Mouse (Mus musculus): ENCODE measurements around the gene Mcl1.
"Not testable (repeated sequence)": the region's sequence is repeated elsewhere in the genome, so short reads cannot be mapped to it uniquely, and the experiment has no call there.

The Mcl1 gene

DNA sequence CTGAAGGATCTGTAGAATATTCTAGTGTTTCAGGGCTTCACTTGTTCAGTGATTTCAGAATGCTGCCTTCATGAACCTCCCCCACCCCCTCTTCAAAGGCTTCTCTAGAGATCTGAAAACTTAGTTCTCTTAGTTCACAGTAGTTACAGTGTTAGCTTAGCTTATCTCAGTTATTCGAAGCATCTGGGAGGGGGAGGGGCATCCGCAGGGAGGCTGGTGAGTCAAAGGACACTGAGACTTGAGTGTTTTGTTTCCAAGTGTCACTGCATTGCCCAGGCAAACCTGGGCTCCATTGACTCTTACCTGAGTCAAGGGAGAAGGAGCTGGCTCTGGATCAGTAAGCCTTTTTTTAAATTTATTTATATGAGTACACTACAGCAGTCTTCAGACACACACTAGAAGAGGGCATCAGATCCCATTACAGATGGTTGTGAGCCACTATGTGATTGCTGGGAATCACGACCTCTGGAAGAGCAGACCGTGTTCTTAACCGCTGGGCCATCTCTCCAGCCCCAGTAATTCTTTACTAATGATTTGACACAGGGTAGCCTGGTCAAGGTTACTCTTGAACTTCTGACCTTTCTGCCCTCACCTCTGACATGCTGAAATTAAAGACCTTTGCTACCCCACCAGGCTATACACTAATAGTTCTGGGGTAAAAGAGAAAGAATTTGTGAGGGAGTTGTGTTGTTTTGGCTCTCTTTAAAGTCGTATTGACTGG, 7.7 kb downstream of the Mcl1 start:
- peak; percentile 65 for DNase-seq (ENCODE audit: low spot score)

DNA sequence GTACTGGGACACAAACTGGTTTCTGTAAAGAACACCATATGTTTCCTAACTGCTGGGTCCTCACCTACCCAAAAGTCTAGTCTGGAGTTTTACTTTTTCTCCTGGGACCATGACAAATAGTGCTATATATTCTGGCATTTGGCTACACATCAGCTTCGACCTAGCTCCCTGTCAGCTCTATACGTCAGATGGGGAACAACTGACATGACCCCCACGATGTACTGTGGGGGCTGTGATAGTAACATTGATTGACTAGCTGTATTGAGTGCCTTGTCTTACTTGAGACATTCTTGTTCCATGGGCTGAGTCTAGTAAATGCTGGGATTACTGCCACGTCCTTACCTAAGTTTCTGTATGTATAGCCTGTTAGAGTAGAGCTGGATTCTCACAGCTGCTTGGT, 8.9 kb downstream of the Mcl1 start:
- no peak for DNase-seq (ENCODE audit: low spot score)

DNA sequence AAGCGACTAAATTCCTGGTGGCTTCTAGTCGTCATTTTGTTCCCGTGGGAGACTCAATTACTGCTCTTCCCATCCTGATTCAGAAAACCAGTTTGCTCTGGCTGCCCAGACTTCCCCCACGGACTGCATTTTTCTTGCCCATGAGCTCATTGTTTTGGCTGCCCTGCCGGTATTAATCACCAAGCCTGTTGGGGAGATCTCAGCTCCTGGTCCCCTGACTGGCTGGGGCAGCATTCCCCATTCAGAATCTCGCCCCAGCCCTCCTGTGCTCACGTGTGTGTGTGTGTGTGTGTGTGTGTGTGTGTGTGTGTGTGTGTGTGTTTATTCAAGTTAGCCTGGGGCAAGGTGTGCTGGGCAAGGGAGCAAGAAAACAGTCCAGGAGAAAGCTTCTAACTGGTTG, 9.4 kb downstream of the Mcl1 start:
- no peak for DNase-seq (ENCODE audit: low spot score)

DNA sequence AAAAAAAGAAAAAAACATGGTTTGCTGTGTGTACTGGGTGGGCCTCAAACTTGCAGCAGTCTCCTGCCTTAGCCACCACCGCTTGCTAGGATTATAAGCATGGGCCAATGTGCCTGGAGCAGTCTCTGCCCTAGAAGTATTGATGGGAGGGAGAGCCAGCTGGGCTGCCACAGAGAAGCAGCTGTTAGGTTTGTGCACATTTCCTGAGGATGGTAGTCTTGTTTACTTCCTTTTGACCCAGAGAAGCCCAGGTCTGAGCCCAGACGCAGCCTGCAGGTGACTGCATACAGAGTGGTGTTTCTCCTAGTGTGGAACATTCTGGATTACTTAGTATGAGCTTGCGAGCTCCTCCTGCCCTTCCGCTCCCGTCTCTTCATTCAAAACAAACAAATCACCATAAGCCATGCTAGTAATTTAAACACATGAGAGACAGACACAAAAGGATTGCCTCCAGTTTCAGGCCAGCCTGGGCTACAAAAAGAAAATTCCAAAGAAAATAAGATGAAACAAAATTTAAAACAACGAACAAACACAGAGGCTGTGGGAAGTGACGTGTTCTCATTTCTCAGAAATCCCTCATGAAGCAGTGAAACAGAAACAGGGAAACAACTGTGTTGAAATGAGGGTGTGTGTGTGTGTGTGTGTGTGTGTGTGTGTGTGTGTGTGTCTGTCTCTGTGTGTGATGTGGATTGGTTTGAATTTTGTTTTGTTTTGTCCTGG, 10.2 kb downstream of the Mcl1 start:
- no peak for DNase-seq (ENCODE audit: low spot score)

DNA sequence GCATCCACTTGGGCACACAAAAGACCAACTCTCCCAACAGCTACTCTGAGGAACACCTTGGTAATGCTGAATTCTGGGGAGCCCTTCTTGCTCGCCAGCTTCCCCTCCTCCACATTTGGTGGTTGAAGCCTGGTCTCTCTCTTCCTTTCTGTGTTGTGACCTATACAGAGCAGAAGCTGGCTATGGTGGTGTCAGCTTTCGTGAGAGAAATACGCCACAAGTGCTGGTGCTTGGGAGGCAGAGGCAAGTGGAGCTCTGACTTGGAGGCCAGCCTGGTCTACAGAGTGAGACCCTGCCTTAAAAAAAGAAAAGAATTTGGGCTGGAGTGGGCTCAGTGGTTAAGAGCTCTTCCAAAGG, 10.7 kb downstream of the Mcl1 start:
- DNase-seq (ENCODE audit: low spot score), result no peak

DNA sequence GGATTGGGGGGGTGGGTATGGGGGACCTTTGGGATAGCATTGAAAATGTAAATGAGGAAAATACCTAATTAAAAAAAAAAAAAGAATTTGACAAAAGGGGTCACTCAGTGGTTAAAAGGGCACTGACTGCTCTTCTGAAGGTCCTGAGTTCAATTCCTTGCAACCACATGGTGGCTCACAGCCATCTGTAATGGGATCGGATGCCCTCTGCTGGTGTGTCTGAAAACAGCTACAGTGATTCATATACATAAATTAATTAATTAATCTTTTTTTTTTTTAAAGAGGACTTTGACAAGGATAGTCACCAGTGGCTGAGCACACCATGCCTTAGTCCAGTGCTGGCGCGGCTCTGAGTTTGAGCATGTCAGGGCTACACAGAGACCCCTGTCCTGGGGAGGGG, 11.8 kb downstream of the Mcl1 start:
- not testable (repeated sequence) for DNase-seq (ENCODE audit: low spot score)

DNA sequence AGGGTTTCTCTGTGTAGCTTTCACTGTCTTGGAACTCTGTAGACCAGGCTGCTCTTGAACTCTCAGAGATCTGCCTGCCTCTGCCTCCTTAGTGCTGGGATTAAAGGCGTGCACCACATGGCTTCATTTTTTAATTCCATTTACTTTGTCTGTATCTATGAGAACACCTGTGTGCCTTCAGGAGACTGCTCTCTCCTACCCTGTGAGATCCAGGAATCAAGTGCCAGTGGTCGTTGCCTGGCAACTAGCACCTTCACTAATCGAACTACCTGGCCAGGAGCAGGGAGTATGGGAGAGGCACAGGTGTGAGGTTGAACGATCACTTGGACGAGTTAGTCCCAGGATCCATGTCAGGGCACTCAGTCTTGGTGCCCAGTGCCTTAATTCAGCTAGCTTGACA, 12.6 kb downstream of the Mcl1 start:
- DNase-seq (ENCODE audit: low spot score), result no peak

DNA sequence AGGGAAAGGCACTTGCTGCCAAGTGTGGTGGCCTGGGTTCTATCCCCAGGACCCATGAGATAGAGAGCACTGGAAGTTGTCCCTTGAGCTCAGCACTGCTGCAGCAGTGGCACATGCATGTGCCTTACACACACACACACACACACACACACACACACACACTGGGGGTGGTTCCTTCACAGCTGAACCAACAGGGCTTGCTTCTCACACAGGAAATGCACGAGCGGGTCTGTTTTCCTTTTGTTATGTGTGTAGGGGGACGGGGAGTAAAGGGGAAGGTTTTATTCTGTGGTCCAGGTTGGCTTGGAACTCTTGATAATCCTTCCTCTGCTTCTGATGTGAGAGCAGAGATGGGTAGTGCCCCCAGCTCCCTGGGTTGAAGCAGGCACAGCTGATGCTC, 13.9 kb downstream of the Mcl1 start:
- no peak for DNase-seq (ENCODE audit: low spot score)

DNA sequence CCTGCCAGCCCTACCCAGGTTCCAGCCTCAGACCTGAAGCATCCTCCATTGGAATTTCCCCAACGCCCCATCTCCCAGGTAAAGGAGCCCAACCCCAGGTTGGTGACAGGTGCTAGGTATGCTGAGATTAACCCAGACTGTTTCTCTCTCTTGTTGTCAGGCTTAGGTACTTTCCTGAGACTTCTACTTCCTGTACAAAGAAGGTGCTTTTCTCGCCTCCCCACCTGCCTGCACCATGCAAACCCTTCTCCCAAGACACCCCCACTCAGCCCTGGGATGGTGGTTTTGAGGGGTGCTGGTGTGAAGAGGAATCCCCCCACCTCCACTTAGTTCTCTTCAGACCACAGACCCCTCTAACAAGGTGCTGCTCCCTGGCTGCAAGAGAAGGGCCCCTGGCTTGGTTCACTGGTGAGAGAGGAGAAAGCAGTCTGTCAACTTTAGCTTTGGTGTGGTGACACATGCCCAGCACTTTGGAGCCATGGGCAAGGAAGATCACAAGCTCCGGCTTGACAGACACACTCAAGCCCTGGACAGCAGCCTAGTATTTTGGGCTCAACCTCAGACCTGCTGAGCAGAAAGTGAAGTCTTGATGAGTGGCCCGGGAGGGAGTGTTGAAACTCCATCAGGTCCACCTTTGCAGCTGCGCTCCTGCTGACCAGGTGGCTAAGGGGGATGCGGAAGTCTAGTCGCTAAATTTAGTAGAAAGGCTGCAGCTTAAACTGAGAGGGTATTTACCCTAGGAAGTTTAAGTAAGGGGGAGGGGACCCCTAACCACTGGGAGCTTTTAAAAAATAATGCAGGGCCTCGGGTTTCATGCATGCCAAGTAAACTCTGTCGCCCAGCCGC, 14.5 kb downstream of the Mcl1 start:
- no peak for DNase-seq (ENCODE audit: low spot score)

DNA sequence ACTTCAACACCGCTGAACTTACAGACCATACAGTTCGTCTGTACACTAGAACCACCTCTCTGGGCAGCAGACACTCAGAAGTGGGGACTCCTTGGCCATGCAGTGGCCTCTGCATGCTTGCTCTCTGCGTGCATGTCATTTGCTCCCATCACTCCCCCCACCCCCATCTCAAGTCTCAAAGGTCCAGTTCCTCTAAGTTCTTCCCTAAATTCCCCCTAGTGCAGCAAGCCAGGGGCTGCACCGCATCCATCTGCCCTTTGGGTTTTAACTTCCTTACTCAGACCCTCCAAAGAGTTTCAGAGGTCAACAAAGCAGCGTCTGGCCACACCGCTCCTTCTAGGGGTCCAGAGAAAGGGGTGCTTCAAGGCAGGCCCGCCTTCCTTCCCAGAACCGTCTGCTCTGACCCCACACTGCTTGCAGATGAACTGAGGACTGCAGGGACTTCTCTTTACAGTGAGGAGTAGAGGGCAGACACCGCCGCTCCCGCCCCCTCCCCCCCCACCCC, 15.2 kb downstream of the Mcl1 start:
- no peak for DNase-seq (ENCODE audit: low spot score)

DNA sequence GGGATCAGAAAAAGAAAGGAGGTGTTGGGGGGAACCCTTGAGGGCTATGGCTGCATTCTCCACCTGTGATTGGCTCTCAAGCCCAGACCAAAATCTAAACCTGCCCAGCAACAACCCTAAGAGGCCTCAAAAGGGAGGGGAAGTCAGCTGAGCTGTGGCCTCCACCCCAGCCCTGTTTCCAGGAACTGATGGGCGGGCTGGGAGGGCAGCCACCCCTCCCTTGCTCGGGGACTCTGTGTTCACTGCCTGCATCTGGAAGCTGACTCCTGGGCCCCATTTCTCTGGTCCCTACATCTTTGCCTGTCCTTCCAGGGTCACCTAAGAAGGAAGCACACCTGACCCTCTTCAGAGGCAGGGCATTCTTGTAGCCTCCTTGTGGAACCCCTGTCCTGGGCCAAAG, 15.6 kb downstream of the Mcl1 start:
- no peak for DNase-seq (ENCODE audit: low spot score)

DNA sequence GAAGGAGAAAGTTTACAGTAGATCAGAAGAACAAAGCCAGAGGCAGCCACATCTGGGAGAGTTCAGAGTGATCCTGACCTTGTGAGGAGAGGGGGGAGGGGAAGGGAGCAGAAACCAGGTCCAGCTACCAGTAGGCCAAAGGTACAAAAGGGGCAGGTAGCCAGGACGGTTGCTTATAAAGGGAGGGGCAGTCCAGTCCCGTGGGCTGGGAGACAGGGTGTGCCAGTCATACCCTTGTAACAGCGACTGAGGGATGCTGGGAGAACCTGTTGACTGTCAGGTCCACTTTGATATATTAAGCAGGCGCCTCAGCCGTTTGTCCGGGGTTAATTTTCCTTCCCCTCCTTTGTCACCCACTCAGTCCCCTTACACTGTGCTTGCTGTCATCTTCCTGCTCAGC, 16.2 kb downstream of the Mcl1 start:
- DNase-seq (ENCODE audit: low spot score), result no peak

DNA sequence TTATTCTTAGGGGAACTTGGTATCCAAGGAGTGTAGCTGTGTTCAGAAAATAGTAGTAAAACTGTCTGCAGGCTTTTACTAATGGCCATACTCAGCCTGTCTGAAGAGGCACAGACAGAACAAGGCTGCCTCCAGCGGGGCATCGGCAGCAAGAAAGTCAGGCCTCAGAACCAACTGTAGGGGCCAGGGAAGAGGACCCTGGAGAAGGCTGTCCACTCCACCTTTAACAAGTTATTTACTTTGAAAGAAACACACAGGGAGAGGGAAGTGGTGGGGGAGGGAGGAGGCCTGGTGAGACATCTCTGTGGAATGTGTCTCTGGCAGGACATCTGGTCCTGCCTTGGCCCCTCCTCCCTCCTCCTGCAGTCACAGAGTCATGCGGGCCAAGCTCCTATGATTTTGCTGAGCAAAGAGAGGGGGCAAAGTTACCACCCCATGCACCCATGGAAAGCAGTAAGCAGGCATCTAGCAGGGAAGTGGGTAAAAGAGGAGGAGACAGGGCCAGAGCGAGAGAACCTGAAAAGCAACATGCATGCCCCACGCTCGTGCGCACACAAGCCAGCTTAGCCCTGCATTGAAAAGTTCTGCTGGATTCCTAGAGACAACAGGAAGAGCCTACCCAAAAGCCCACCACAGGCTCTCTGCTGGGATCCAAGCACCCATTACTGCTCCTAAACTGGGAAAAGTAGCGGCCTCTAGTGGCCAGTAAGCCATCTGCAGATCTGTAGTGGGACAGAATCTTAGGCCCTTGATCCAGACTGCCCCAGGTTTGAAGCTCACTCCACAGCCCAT, 16.9 kb downstream of the Mcl1 start:
- peak; percentile 68 for DNase-seq (ENCODE audit: low spot score)

DNA sequence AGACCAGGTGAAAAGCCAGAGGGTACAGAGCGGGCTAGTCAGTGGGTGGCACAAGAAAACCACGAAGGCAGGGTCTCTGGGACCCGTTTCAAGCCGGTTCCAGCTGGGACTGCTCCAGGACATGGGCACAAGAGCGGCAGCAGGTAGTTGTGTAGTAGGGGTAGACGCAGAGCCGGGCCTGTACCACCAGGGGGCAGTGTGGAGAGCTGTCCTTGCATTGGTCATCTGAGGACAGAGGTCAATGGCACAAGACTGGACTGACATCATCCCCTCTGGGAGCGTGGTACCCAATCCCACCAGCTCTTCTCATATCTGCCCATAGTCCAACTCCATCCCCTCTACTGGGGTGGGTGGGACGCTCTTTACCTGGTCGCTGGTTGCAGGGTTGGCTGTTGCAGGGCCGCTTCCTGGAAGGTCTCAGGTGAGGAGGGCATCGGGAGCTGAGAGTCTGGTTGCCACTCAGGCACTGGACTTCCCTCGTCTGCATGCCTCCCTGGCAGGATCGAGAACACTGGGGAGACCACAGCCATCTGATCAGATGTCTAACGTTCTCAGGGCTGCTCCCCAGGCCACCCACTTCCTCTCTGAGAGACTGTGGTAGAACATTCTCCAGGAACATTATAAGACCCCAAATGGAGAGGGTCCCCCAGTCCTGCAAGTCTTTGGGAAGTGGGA, 18.3 kb downstream of the Mcl1 start:
- DNase-seq (ENCODE audit: low spot score), result peak; percentile 81

DNA sequence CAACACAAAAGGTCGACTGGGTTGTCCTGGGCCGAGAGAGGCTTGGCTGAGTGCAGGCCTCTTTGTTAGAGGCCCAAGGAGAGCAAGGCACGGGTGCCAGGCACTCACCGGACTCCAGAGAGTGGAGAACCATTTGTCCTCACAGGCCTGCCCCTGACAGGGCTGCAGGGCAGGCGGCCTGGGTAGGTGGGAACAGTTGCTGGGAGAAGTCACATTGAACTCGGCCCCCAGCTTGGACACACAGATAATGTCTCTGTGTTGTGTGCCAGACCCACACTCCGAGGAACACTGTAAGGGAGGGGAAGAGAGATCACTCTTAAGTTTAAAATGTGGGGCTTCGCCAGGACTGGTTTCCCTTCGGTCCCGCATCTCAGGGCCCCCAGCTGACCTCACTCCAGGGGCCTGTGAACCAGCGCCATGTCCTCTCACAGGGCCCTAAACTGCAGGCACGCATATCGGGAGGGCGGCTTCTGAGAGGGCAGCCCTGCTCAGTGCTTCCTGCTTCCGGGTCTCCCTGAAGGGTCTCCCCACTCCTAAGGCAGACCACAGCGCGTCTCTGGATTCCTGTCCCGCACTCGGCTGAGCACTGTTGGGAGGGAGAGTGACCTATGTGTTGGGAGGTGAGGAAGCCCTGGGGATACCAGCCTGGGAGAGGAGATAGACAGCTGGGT, 19.0 kb downstream of the Mcl1 start:
- DNase-seq (ENCODE audit: low spot score), result no peak

DNA sequence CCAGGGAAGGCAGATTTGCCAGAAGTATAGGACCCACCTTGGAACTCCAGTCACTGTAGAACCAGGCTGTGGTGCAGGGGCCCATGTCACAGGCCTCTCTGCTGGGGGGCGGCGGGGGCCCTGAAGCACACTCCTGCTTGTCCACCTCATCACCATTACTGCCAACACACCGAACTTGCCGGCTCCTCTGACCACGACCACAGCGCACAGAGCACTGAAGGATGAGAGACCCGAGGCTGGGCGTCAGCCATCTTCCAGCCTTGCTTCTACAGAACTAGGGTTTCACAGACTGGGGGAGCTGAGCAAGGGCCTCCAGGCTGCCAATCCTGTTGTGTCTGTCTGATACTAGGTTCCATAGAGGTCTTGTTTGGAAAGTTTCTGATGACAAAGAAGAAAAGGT, 21.0 kb downstream of the Mcl1 start:
- DNase-seq (ENCODE audit: low spot score), result no peak

DNA sequence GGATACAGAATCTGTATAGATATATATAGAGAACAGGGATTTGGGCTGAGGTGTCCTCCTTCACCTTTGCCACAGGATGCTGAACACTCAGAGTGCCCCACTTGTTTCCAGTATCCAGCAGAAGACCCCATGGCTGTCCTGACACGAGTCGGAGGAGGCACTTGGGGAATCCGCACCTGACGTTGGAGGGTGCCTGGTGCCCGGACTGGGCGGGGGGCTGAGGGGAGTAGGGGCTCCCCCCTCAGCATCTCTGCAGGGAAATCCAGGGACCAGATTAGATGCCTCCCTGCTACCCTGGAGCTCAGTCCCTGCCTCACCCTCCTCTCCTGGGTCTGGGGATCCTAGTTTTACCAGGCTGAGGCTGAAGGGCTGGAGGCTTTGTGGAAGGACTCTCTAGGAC, 22.1 kb downstream of the Mcl1 start:
- no peak for DNase-seq (ENCODE audit: low spot score)

DNA sequence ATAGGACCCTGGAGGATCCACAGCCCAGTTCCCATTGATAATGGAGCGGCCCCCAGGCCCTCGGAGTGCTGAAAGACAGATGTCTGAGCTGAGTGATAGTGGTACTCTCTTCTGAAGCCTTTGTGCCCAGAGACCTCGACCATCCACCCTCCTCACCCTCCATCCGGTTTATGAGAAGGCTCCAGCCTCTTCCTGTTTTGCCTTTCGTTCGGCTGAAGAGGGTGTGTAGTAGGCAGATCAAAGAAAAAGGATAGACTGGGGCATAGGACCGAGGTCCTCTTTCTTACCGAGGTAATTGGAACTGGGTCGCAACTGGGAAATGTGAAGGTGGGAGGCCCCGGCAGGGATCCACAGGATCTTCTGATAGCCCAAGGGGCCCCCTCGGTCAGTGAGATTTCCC, 22.8 kb downstream of the Mcl1 start:
- no peak for DNase-seq (ENCODE audit: low spot score)

DNA sequence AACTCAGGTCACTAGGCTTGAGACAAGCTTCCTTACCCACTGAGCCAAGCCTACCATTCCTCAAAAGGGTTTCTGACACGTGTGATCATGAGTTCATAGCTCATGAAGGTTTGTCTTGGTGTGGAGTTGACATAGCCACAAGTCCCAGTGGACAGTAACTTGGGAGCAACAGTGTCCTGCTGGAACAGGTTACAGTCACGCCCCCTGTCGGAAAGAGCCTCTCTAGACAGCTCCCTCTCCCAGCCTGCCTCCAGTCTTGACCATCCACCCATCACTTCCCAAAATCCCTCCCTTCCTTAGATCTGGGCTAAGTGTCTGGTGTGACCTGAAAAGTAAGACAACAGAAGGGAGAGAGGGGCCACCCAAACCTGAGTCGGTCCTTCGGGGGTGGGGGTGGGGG, 24.3 kb downstream of the Mcl1 start:
- no peak for DNase-seq (ENCODE audit: low spot score)

DNA sequence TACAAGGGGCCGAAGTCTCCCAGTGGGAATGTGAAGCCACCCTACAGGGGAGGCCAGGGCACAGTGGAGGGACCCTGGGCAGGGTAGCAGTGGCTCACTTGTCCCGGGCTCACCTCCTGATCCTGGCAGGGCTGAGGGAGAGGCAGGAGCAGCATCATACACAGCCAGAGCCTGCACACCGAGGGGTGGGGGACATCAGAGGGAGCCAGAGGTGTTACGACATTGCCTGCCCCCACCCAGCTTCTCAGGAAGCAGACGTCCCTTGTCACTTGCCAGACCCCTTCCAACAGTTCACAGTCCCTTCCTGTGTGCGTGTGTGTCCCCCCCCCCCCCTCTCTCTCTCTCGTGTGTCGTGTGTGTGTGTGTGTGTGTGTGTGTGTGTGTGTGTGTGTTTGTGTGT, 26.3 kb downstream of the Mcl1 start:
- no peak for DNase-seq (ENCODE audit: low spot score)

DNA sequence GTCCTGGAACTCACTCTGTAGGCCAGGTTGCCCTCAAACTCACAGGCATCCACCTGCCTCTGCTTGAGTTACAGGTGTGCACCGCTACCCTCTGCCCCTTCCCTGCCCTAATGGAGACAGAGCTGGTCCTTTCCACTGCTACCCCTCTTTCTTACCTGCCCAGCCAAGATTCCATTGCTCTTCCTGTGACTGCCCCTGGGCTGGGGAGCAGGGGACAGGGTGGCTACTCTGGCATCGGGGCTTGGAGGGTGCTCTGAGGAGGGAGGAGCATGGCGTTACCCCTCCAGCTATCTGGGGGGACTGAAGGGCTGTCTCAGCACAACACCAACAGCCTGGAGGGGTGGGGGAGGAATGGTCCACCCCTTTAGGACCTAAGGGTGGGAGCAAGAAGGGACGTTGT, 26.7 kb downstream of the Mcl1 start:
- no peak for DNase-seq (ENCODE audit: low spot score)
